Mouse (Mus musculus): Measurements from ENCODE around the gene Vwa7. TPM values are rescaled to one million over a fixed set of nuclear protein-coding genes. Genes with fewer than 3 reads are reported as not detected.

Gene Vwa7
- total and polyA plus RNA-seq, 3 experiments, result 9.8 to 10.4 TPM; not detected in 1

DNA sequence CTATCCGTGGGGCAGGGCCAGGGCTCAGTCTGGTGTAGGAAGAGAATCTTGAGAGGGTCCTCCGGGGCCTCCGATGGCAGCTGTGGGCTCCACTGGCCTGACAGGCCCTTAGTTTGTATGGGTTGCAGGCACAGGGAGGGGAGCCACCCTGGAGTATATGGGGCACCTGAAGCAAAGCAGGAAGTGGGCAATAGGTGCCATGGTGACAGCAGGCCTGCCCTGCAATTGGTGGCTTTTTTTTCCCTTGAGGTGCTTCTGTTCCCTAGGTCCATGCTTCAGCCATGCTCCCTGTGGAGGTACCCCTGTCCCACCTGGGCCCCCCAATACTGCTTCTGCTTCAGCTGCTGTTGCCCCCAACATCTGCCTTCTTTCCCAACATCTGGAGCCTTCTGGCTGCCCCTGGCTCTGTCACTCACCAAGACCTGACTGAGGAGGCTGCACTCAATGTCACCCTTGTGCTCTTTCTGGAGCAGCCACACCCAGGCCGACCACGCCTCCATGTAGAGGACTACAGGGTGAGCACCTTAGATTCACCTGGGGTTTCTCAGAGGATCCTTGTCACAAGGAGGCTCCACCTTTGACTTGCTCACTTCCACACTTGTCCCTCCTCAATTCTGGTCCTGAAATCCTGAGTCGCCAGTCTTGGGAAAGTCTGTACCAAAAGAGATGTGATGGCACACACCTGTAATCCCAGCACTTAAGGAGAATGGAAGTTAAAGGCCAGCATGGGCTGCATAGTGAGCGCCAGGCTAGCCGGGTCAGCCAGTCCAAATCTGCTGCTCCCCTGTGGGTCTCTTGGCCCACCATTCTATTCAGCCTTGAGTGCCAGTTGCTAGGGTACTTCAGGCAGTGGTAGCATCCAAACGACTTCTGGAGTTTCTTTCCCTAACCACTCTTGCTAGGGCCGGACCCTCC is 669 bp downstream of the Vwa7 start:
- DNase-seq (ENCODE audit: low read depth, low spot score), result no peak
- no peak for TF ChIP-seq USF1 (IDR thresholded peaks at IDR 0.05; ENCODE audit: low read depth, low read length)
- no peak for TF ChIP-seq MYC (IDR thresholded peaks at IDR 0.05; ENCODE audit: low read depth, low read length)
- no peak for TF ChIP-seq E2F4 (IDR thresholded peaks at IDR 0.05; ENCODE audit: borderline replicate concordance, low read depth, low read length)
- peak; percentile 66 for TF ChIP-seq POLR2AphosphoS2 (IDR thresholded peaks at IDR 0.05; ENCODE audit: low read length)
- TF ChIP-seq CHD2 (IDR thresholded peaks at IDR 0.05; ENCODE audit: low read length), result no peak
- peak in 1 of 2 experiments; percentile 31; a peak in 1 of 4 replicates for TF ChIP-seq POLR2A (IDR thresholded peaks at IDR 0.05; ENCODE audit: control insufficient read depth in 1 of 2, insufficient read depth in 1 of 2, low read depth in 1 of 2, low read length in 2 of 2, poor library complexity in 1 of 2)
- no peaks in the 10 kb centered on the region for H3K79me2 ChIP-seq (ENCODE audit: control insufficient read depth, insufficient read depth, low read length, poor library complexity)
- no peaks in the 10 kb centered on the region for H3K27me3 ChIP-seq (ENCODE audit: control insufficient read depth in 1 of 2, insufficient read depth in 2 of 2, low read length in 2 of 2)
- 0 out of 2 replicates have a peak overlapping the region, but pooled peaks have one; percentile 14 for H3K9ac ChIP-seq (ENCODE audit: control insufficient read depth, low read depth, low read length, poor library complexity, severe bottlenecking)
- peaks cover 0 to 23% of the 10 kb centered on the region in 2 experiments; a peak in 3 of 4 replicates for H3K4me1 ChIP-seq (ENCODE audit: control insufficient read depth in 1 of 2, insufficient read depth in 2 of 2, low read length in 2 of 2)
- H3K36me3 ChIP-seq (ENCODE audit: control insufficient read depth in 1 of 2, insufficient read depth in 2 of 2, low read length in 2 of 2), result peaks cover 0 to 13% of the 10 kb centered on the region in 2 experiments; a peak in 3 of 4 replicates
- no peak overlapping the region for H3K27ac ChIP-seq (ENCODE audit: control insufficient read depth, low read depth, low read length)
- no peaks in the 10 kb centered on the region for H3K9me3 ChIP-seq (replicated peaks; ENCODE audit: insufficient read depth, low read length)
- H3K4me3 ChIP-seq (ENCODE audit: control insufficient read depth in 1 of 2, insufficient read depth in 1 of 2, low read depth in 2 of 2, low read length in 2 of 2), result no peak overlapping the region

DNA sequence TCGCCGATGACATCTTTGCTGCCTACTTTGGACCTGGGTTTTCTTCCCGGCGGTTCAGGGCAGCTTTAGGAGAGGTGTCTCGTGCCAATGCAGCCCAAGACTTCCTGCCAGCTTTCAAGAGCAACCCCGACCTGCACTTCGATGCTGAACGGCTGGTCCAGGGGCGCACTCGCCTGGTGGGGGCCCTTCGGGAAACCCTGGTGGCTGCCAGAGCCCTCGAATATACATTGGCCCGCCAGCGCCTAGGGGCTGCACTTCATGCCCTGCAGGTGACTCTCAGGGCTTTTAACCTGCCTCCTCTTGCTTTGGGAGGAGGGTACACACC is 1.3 kb downstream of the Vwa7 start:
- H3K9ac ChIP-seq (ENCODE audit: control insufficient read depth, low read depth, low read length, poor library complexity, severe bottlenecking), result no peak overlapping the region
- no peaks in the 10 kb centered on the region for H3K27me3 ChIP-seq (ENCODE audit: control insufficient read depth in 1 of 2, insufficient read depth in 2 of 2, low read length in 2 of 2)
- H3K36me3 ChIP-seq (ENCODE audit: control insufficient read depth in 1 of 2, insufficient read depth in 2 of 2, low read length in 2 of 2), result peaks cover 0 to 18% of the 10 kb centered on the region in 2 experiments; a peak in 3 of 4 replicates
- H3K9me3 ChIP-seq (replicated peaks; ENCODE audit: insufficient read depth, low read length), result no peaks in the 10 kb centered on the region
- no peak overlapping the region for H3K27ac ChIP-seq (ENCODE audit: control insufficient read depth, low read depth, low read length)
- H3K4me3 ChIP-seq (ENCODE audit: control insufficient read depth in 1 of 2, insufficient read depth in 1 of 2, low read depth in 2 of 2, low read length in 2 of 2), result no peak overlapping the region
- H3K79me2 ChIP-seq (ENCODE audit: control insufficient read depth, insufficient read depth, low read length, poor library complexity), result no peaks in the 10 kb centered on the region
- peaks cover 2 to 29% of the 10 kb centered on the region in 2 experiments for H3K4me1 ChIP-seq (ENCODE audit: control insufficient read depth in 1 of 2, insufficient read depth in 2 of 2, low read length in 2 of 2)
- TF ChIP-seq HCFC1 (IDR thresholded peaks at IDR 0.05; ENCODE audit: low read depth, low read length) (no peak), TCF12 (IDR thresholded peaks at IDR 0.05; ENCODE audit: low read depth, low read length) (no peak), MXI1 (IDR thresholded peaks at IDR 0.05; ENCODE audit: low read depth, low read length) (no peak), ELF1 (IDR thresholded peaks at IDR 0.05; ENCODE audit: low read depth, low read length) (no peak), TAL1 (IDR thresholded peaks at IDR 0.05; ENCODE audit: low read length) (no peak), UBTF (IDR thresholded peaks at IDR 0.05; ENCODE audit: borderline replicate concordance, insufficient read depth, low read depth, low read length) (no peak), USF1 (IDR thresholded peaks at IDR 0.05; ENCODE audit: low read depth, low read length) (no peak), BHLHE40 (IDR thresholded peaks at IDR 0.05; ENCODE audit: borderline replicate concordance, low read depth, low read length) (no peak), RCOR1 (IDR thresholded peaks at IDR 0.05; ENCODE audit: low read depth, low read length) (no peak), NRF1 (IDR thresholded peaks at IDR 0.05; ENCODE audit: insufficient read depth, low read depth, low read length, poor library complexity, severe bottlenecking) (no peak)
- no peak for DNase-seq (ENCODE audit: low read depth, low spot score)

Data from MEL (cell line).